Mouse (Mus musculus): ENCODE results near the gene 1700030J22Rik. TPM values are rescaled to one million over a fixed set of nuclear protein-coding genes. Genes with fewer than 3 reads are reported as not detected.

The 1700030J22Rik gene
- polyA plus RNA-seq, 1 experiment from 2014 or later: 5.7 TPM

DNA sequence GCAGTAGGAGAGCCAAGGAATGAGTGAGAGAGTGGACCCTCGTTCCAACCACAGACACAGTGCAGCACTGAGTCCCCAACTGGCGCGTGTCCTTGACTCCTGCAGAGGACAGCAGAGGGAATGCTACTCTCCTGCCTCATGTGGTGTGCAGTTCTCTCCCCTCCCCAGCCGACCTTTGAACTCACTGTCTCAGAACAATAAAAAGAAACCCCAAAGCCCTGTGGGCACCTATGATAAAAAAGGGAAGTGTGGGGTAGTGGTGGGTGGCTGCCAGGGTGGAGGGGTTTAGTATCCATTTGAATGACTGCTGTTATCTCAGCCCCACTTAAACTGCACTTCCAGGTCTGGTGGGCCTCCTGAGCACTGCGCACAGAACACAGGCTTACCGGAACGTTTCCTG lies 31.2 kb downstream of the 1700030J22Rik start:
- WGBS: 91% methylated on average over 7 of the region's 7 CpGs

DNA sequence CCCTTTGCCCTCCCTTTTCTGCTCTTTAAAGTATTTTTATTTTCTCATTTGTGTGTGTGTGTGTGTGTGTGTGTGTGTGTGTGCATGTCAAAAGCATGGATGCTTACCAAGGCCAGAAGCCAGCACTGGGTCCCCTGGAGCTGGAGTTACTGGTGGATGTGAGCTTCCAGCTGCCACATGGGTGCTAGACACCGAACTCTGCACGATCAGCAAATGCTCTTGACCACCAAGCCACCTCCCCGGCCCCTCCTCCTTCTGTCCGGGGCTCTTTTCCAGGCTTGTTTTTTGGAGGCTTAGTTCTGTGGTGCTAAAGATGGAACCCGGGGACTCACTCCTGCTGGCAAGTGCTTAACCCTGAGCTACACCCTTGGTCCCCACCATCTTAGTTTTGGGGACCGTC lies 31.9 kb downstream of the 1700030J22Rik start:
- Histone ChIP-seq H3K9me3 (no peaks in the 10 kb centered on the region), H3K4me2 (replicated peaks) (no peak overlapping the region), H3K9ac (no peak overlapping the region), H3K27ac (no peak overlapping the region), H3K27me3 (replicated peaks) (no peaks in the 10 kb centered on the region), H3K4me3 (no peak overlapping the region), H3K36me3 (no peaks in the 10 kb centered on the region), H3K4me1 (peaks cover 20% of the 10 kb centered on the region)
- no peak for ATAC-seq (ENCODE audit: low FRiP score, low read depth)
- WGBS: 85% methylated on average over 6 of the region's 6 CpGs

More for the DNA sequence above, 31.2 kb downstream of the 1700030J22Rik start:
- Histone ChIP-seq H3K9ac (no peak overlapping the region), H3K36me3 (no peaks in the 10 kb centered on the region), H3K27me3 (replicated peaks) (no peaks in the 10 kb centered on the region), H3K27ac (no peak overlapping the region), H3K4me2 (replicated peaks) (no peak overlapping the region), H3K4me3 (no peak overlapping the region), H3K9me3 (no peaks in the 10 kb centered on the region), H3K4me1 (peaks cover 20% of the 10 kb centered on the region)
- ATAC-seq (ENCODE audit: low FRiP score, low read depth): no peak

DNA sequence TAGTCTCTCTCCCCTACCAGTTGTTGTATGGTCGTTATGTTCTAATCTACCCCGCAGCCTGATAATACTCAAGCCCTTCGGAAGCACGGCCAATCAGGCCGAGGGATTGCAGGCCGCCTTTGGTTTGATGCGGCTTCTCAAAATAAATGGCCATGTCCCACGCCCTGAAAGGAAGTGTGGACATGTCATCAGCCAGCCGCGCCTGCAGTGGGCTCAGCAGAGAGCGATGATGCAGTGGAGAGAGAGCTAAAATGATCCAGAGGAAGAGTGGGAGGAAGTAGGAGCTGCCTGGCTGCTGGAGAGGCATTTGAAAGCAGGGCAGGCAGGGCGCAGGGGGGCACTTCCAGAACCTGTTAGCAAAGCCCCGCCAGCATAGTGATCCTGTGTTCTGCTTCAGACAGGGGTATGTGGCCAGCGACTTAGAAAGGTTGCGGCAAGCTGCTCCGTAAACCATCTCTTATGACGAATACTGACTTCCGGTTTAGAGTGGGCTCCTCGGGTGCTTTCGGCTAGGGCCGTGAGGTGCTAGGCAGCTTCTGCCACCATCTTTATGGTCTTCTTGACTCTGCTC lies 32.4 kb downstream of the 1700030J22Rik start:
- Histone ChIP-seq H3K4me2 (replicated peaks) (no peak overlapping the region), H3K4me3 (no peak overlapping the region), H3K4me1 (peaks cover 20% of the 10 kb centered on the region), H3K9ac (no peak overlapping the region), H3K27ac (no peak overlapping the region), H3K36me3 (no peaks in the 10 kb centered on the region), H3K27me3 (replicated peaks) (no peaks in the 10 kb centered on the region), H3K9me3 (no peaks in the 10 kb centered on the region)
- 86% methylated on average over 21 of the region's 21 CpGs for whole genome bisulfite sequencing
- ATAC-seq (ENCODE audit: low FRiP score, low read depth): no peak

DNA sequence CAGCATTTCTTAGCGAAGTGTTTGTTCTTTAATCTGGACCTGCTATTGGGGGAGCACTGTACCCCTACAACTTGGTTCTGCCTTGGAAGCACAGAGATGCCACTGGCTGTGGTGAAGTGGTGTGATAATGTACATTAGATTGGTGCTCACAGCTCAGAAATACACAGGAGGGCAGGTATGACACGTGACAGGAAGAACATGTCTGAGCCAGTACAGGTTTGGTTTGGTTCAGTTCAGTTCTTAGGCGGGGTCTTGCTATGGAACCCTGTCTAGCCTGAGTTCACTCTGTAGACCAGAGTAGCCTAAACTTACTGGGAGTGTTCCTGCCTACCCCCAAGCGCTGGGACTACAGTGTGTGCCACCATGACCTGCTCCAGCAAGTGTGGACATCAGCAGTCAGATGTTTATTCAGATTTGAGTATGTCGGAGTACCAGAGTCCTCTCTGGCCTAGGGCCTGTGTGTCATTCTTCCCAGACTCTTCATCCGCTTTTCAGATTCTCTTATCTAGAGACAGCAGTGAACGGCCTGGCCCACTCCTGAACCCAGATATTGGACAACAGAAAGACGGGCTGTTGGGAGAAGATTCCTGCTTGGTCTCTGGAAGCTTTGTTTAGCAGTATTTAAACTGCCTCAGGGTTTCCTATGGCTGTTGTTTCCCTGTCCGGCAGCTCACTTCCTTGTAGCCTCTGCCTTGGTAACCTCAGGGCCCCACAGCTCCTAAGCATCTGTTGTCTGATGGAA lies 33.4 kb downstream of the 1700030J22Rik start:
- H3K27ac ChIP-seq: no peak overlapping the region
- H3K4me2 ChIP-seq (replicated peaks): 0 out of 2 replicates have a peak overlapping the region, but pooled peaks have one; percentile 98
- H3K4me1 ChIP-seq: peaks cover 20% of the 10 kb centered on the region
- no peak for ATAC-seq (ENCODE audit: low FRiP score, low read depth)
- H3K27me3 ChIP-seq (replicated peaks): no peaks in the 10 kb centered on the region
- no peaks in the 10 kb centered on the region for H3K9me3 ChIP-seq
- no peaks in the 10 kb centered on the region for H3K36me3 ChIP-seq
- WGBS: 88% methylated on average over 9 of the region's 9 CpGs
- no peak overlapping the region for H3K4me3 ChIP-seq
- H3K9ac ChIP-seq: no peak overlapping the region

DNA sequence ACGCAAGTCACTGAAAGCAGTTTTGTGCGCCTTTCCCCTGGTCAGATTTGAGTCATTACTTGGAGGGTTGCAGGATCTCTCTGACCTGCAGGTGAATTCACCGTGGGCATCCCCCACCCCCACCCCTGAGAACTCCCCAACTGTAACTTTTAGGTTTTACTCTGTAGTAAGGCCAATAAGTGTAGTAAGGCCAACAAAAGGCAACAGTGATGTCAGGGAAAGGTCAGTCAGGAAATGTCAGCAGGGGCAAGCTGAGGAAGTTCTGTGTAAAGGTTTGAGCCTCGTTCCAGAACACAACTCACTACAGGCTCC lies 34.4 kb downstream of the 1700030J22Rik start:
- Histone ChIP-seq H3K27me3 (replicated peaks) (no peaks in the 10 kb centered on the region), H3K9me3 (no peaks in the 10 kb centered on the region), H3K4me1 (peaks cover 20% of the 10 kb centered on the region), H3K4me2 (replicated peaks) (peak overlapping the region; percentile 98), H3K9ac (peak overlapping the region; percentile 90), H3K4me3 (peak overlapping the region; percentile 96), H3K36me3 (no peaks in the 10 kb centered on the region), H3K27ac (0 out of 2 replicates have a peak overlapping the region, but pooled peaks have one; percentile 7)
- WGBS: 19% methylated on average over 4 of the region's 4 CpGs
- no peak for ATAC-seq (ENCODE audit: low FRiP score, low read depth)

DNA sequence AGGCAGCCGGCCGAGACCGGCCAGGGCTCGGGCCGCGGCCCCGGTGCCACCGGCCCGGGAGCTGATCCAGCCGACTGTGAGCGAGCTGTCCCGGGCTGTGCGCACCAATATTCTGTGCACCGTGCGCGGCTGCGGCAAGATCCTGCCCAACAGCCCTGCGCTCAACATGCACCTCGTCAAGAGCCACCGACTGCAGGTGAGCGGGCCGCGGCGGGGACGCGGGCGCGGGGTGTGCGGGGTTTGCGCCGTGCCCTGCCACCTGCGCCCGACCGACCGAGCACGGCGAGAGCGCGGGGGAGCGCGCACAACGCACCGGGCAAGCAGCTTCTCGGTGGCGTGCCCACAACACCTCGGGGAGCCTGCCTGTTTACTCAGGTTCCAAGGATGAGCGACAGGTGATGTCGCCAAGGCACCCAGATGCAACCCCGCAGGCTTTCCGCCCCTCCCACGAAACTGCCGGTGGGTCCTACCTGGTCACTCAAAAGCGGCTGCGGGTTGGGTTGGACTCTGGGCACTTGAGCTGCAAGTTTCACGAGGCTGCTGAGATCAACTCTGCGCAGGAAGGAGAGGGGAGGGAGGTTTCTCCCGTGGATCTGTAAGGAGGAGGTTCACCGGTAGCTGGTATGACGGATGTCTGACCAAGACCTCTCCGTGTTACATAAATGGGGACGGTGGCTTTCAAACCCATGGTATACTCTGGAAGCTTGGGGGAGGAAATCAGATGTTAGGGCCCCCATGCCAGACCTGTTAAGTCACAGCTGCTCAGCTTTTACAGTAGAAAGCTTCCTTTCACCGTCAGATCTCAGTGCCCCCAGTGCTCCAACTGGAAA lies 35.0 kb downstream of the 1700030J22Rik start:
- Histone ChIP-seq H3K9ac (peak overlapping the region; percentile 90), H3K9me3 (no peaks in the 10 kb centered on the region), H3K27ac (0 out of 2 replicates have a peak overlapping the region, but pooled peaks have one; percentile 7), H3K27me3 (replicated peaks) (no peaks in the 10 kb centered on the region), H3K4me3 (peak overlapping the region; percentile 96), H3K4me2 (replicated peaks) (peak overlapping the region; percentile 98), H3K36me3 (no peaks in the 10 kb centered on the region), H3K4me1 (peaks cover 20% of the 10 kb centered on the region)
- peak; percentile 80 for ATAC-seq (ENCODE audit: low FRiP score, low read depth)
- WGBS: under 1% methylated on average over 62 of the region's 62 CpGs

DNA sequence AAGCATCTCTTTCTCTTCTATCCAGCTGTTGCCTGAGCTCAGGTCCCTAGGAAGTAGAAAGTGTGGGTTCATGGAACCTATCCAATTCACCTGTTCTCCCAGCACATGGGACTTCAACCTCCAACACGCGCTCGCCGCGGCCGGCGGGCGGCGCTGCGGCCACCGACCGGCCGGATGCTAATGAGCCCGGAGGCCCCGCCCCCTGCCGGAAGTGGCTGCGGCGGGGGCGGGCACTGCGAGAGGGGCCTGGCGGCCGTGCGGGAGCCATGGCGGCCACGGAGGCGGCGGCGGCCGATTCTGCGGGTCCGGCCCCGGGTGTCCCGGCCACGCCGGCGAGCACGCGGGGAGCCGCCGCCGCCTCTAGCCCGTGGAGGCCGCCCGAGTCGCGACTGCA lies 35.6 kb downstream of the 1700030J22Rik start, which contains the start of gene Atmin:
Gene Atmin, plus strand, starts transcription at position 233 of the 394 bp plus-strand sequence.
- H3K4me1 ChIP-seq: peaks cover 20% of the 10 kb centered on the region
- H3K27me3 ChIP-seq (replicated peaks): no peaks in the 10 kb centered on the region
- H3K9ac ChIP-seq: peak within 1 kb of the TSS; percentile 90
- under 1% methylated on average over 46 of the region's 46 CpGs for WGBS
- H3K4me2 ChIP-seq (replicated peaks): peak within 1 kb of the TSS; percentile 98
- H3K27ac ChIP-seq: 0 out of 2 replicates have a peak within 1 kb of the TSS, but pooled peaks have one; percentile 7
- peak; percentile 89 for ATAC-seq (ENCODE audit: low FRiP score, low read depth)
- no peaks in the 10 kb centered on the region for H3K36me3 ChIP-seq
- H3K9me3 ChIP-seq: no peaks in the 10 kb centered on the region
- H3K4me3 ChIP-seq: peak within 1 kb of the TSS; percentile 96

DNA sequence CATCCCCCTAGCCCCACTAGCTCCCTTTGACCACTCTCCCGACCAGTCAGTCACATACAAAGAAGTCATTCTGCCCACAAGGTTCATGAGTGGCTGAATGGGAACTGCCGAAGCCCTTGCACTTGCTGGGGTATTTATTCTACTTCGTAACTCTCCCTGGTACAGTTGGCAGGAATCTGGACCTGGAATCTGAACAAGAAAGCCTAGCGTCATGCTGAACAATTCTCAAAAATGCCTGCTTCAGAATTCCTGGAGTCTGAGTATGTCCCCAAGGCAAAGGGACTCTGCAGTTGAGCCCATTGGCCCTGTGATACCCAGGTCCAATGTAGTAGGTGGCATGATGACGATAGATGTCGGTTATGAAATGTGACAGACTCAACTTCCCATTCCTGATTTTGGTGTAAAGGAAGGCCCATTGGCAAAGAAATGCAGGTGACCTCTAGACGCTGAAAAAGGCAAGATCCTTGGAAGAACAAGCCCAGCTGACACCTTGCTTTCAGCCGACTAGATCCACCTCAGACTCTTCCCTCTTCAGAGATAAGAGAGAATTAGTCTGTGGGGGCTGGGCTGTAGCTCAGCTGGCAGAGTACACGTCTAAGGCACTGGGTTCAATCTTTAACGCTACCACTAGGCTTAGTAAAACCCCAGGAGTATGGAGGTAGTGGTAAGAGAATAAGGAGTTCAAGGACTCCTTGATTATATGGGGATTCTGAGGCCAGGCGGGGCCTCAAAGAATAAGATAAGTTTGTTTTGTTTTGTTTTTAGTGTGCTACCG lies 36.3 kb downstream of the 1700030J22Rik start:
- Histone ChIP-seq H3K9me3 (no peaks in the 10 kb centered on the region), H3K4me2 (replicated peaks) (peak overlapping the region; percentile 98), H3K4me3 (no peak overlapping the region), H3K9ac (no peak overlapping the region), H3K36me3 (peaks cover under 1% of the 10 kb centered on the region; the same call in 1 of the 2 replicates), H3K27me3 (replicated peaks) (no peaks in the 10 kb centered on the region), H3K27ac (no peak overlapping the region), H3K4me1 (peaks cover 20% of the 10 kb centered on the region)
- whole genome bisulfite sequencing: 82% methylated on average over 12 of the region's 12 CpGs
- no peak for ATAC-seq (ENCODE audit: low FRiP score, low read depth)

- Histone ChIP-seq H3K4me2 (replicated peaks) (no peak overlapping the region), H3K4me3 (no peak overlapping the region), H3K27me3 (replicated peaks) (no peaks in the 10 kb centered on the region), H3K36me3 (peaks cover 43% of the 10 kb centered on the region), H3K27ac (no peak overlapping the region), H3K9ac (no peak overlapping the region), H3K4me1 (no peaks in the 10 kb centered on the region), H3K9me3 (no peaks in the 10 kb centered on the region)
- WGBS: 55% methylated on average over 6 of the region's 6 CpGs
- ATAC-seq (ENCODE audit: low FRiP score, low read depth): no peak
Measured at GRCm38 (mm10) chr8:116935506-116935905, 43.3 kb downstream of the 1700030J22Rik start.

- no peak for ATAC-seq (ENCODE audit: low FRiP score, low read depth)
- Histone ChIP-seq H3K4me3 (no peak overlapping the region), H3K4me2 (replicated peaks) (no peak overlapping the region), H3K27ac (no peak overlapping the region), H3K9me3 (no peaks in the 10 kb centered on the region), H3K27me3 (replicated peaks) (no peaks in the 10 kb centered on the region), H3K4me1 (no peaks in the 10 kb centered on the region), H3K9ac (no peak overlapping the region), H3K36me3 (peaks cover 43% of the 10 kb centered on the region)
- 86% methylated on average over 4 of the region's 4 CpGs for WGBS
Measured at GRCm38 (mm10) chr8:116934976-116935375, 43.8 kb downstream of the 1700030J22Rik start.

DNA sequence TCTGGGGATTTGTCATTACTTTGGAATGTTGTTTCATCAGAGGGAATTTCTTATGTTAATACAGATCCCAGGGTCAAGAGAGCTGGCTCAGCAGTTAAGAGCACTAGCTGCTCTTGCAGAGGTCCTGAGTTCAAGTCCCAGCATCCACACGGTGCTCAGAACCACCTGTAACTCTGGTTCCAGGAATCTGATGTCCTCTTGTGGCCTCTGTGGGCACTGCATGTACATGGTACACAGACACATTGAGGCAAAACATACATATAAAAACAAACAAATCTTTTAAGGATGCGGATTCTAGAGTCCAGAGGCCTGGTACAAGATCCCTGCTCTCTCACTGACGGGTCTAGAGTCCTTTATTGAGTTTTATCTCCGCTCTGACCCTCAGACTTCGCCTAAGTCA lies 50.2 kb downstream of the 1700030J22Rik start:
- H3K9me3 ChIP-seq: no peaks in the 10 kb centered on the region
- no peak for ATAC-seq (ENCODE audit: low FRiP score, low read depth)
- no peak overlapping the region for H3K27ac ChIP-seq
- no peak overlapping the region for H3K9ac ChIP-seq
- peaks cover 32% of the 10 kb centered on the region for H3K36me3 ChIP-seq
- H3K4me2 ChIP-seq (replicated peaks): no peak overlapping the region
- no peak overlapping the region for H3K4me3 ChIP-seq
- no peaks in the 10 kb centered on the region for H3K27me3 ChIP-seq (replicated peaks)
- no peaks in the 10 kb centered on the region for H3K4me1 ChIP-seq
- WGBS: 92% methylated on average over 5 of the region's 5 CpGs
